Mouse (Mus musculus) liver, embryonic 14.5 days (tissue): ENCODE results near the gene Olfr201. TPM values are rescaled to one million over a fixed set of nuclear protein-coding genes. Genes with fewer than 3 reads are reported as not detected.
"Not testable (repeated sequence)": the region's sequence is repeated elsewhere in the genome, so short reads cannot be mapped to it uniquely, and the experiment has no call there.

ENCODE experiments used
- ATAC-seq: fragments of 200-750 bp; cut with Nextera tagmentation; 2 replicates; pipeline ENCODE4 v1.8.0; 2017; ENCODE audit warnings: moderate number of reproducible peaks, mild to moderate bottlenecking, moderate library complexity; ENCODE audit not compliant: insufficient read depth
- DNase-seq, 3 experiments: peaks; one replicate each; pipeline ENCODE4 v3.0.0-alpha.2; 2012 to 2013; ENCODE audit warnings: low read depth in 3 of 3, low spot score in 3 of 3
- H3K27ac ChIP-seq: fragments of 300-500 bp; sonication (generic); 2 replicates; pipeline ENCODE4 v1.5.1; 2014; ENCODE audit warnings: moderate library complexity, mild to moderate bottlenecking, control low read depth, inconsistent platforms
- H3K27me3 ChIP-seq: fragments of 300-500 bp; sonication (generic); 2 replicates; pipeline ENCODE4 v1.6.1; 2014; ENCODE audit warnings: mild to moderate bottlenecking, low read length, moderate library complexity; ENCODE audit not compliant: control insufficient read depth, insufficient read depth
- H3K36me3 ChIP-seq: fragments of 300-500 bp; sonication (generic); replicated peaks from 2 replicates; pipeline ENCODE4 v1.6.1; 2014; ENCODE audit warnings: low read depth; ENCODE audit not compliant: control insufficient read depth, insufficient read depth
- H3K4me1 ChIP-seq, 2 experiments: fragments of 200-500 bp in 1 of 2; fragments of 300-500 bp in 1 of 2; sonication (generic) in 1 of 2; replicated peaks; 2 replicates each; pipeline ENCODE4 v1.6.1; 2012 to 2014; ENCODE audit warnings: antibody characterized with exemption in 1 of 2, inconsistent platforms in 1 of 2, low read length in 1 of 2; ENCODE audit not compliant: control insufficient read depth in 2 of 2, insufficient read depth in 2 of 2
- H3K4me2 ChIP-seq: fragments of 300-500 bp; sonication (generic); 2 replicates; pipeline ENCODE4 v1.6.1; 2014; ENCODE audit warnings: low read depth, mild to moderate bottlenecking, control low read depth, moderate library complexity
- H3K4me3 ChIP-seq, 2 experiments: fragments of 200-500 bp in 1 of 2; fragments of 300-500 bp in 1 of 2; sonication (generic) in 1 of 2; 2 replicates each; pipeline ENCODE4 v1.5.1; 2012 to 2014; ENCODE audit warnings: low read depth in 2 of 2, low read length in 2 of 2, mild to moderate bottlenecking in 2 of 2, control low read depth in 1 of 2, inconsistent platforms in 1 of 2, moderate library complexity in 1 of 2; ENCODE audit not compliant: insufficient read depth in 1 of 2
- H3K9ac ChIP-seq: fragments of 300-500 bp; sonication (generic); replicated peaks from 2 replicates; pipeline ENCODE4 v1.6.1; 2014; ENCODE audit warnings: mild to moderate bottlenecking, control low read depth, moderate library complexity
- H3K9me3 ChIP-seq: fragments of 300-500 bp; sonication (generic); 2 replicates; pipeline ENCODE4 v1.6.1; 2016; ENCODE audit warnings: low read length, mixed read lengths; ENCODE audit not compliant: control insufficient read depth
- CTCF ChIP-seq: IDR thresholded peaks from 2 replicates; pipeline ENCODE4 v1.5.1; 2016; ENCODE audit warnings: antibody characterized with exemption, low read depth, control low read depth
- EP300 ChIP-seq: IDR thresholded peaks from 2 replicates; pipeline ENCODE4 v1.6.1; 2016; ENCODE audit warnings: antibody characterized with exemption, low read depth
- WGBS: fragments of 180-500 bp; shearing (Covaris S2); extraction: QIAGEN DNeasy Blood & Tissue Kit; methylation state at CpG from one replicate; pipeline ENCODE4 v1.1.7; 2014; ENCODE audit not compliant: insufficient replicate concordance; 5-methylcytosine and 5-hydroxymethylcytosine counted together
- polyA plus RNA-seq, 2 experiments: library from polyadenylated mRNA; depleted of rRNA in 1 of 2; stranded (reverse) in 1 of 2; unstranded in 1 of 2; fragments of >200 nt; fragmentation: Nextera tagmentation in 1 of 2; extraction: Ambion mirVana in 1 of 2; gene quantifications; 2 replicates each; pipeline versions ENCODE4 v1.2.1 to v1.2.3; 2012 to 2014

Olfr201 gene
- polyA plus RNA-seq (2012; rRNA removed) (0.13 and 0.21 TPM in 2 replicates), polyA plus RNA-seq (2014; fragmentation: Nextera tagmentation; extraction: Ambion mirVana) (0.08 and 0.15 TPM in 2 replicates)

- not testable (repeated sequence) for H3K4me2 ChIP-seq, H3K4me3 ChIP-seq, ATAC-seq, H3K36me3 ChIP-seq, DNase-seq, H3K9me3 ChIP-seq, H3K4me1 ChIP-seq, H3K27me3 ChIP-seq, H3K9ac ChIP-seq, H3K27ac ChIP-seq
- 60% methylated on average over 4 of the region's 4 CpGs for WGBS
Observed at GRCm38 (mm10) chr16:59272532-59272931, at the start of gene Olfr201. Olfr201 (minus strand) TSS chr16:59272632.

DNA sequence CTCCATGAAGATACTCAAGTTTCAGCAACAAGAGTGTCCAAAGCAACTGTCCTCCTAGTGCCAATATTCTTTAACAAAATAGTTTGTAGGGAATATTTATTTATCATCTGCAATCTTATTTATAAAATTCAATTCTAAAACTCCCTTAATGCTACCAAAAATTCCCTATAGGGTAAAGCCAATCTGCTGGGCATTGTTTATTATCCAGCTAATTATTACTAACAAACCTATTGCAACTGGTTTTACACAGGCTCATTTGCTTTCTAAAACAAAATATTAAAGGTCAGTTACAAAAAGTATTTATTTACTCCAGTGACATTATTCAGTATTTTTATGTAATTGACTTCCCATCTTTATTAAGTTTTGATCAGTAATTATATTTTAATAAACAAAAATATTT lies 45.7 kb upstream of the Olfr201 start, which contains the start of gene Olfr204:
Olfr204 (minus strand) TSS at position 101 of the 400 bp plus-strand sequence.
- Histone ChIP-seq H3K9me3 (no peaks in the 10 kb centered on the region), H3K4me2 (no peak within 1 kb of the TSS), H3K4me3 (no peak within 1 kb of the TSS), H3K9ac (no peak within 1 kb of the TSS), H3K36me3 (no peaks in the 10 kb centered on the region), H3K27ac (no peak within 1 kb of the TSS), H3K4me1 (no peaks in the 10 kb centered on the region), H3K27me3 (no peaks in the 10 kb centered on the region)
- no peak for TF ChIP-seq EP300
- ATAC-seq: no peak
- DNase-seq: no peak

DNA sequence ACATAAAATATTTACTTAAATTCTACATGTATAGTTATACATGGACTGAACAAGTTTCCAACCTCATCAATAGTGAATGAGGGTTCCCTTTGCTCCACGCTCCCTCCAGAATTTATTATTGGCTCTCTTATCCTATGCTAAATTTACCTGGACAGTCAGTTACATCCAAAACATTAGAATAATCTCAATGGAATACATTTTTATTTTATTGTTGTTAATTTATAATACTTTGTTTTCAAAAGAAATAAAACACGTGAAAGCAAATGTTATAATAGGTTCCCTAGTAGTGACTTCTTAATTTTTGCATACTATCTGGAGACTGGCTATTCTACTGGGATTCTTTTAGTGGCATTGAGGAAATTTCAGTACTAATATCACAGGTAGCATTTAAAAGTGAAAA lies 26.1 kb upstream of the Olfr201 start, which contains the start of gene Olfr203:
Olfr203 (plus strand) TSS at position 301 of the 400 bp plus-strand sequence.
- TF ChIP-seq EP300: no peak
- no peak for TF ChIP-seq CTCF
- Histone ChIP-seq H3K9ac (no peak within 1 kb of the TSS), H3K4me2 (no peak within 1 kb of the TSS), H3K4me3 (no peak within 1 kb of the TSS), H3K4me1 (no peaks in the 10 kb centered on the region), H3K9me3 (no peaks in the 10 kb centered on the region), H3K27me3 (no peaks in the 10 kb centered on the region), H3K27ac (no peak within 1 kb of the TSS), H3K36me3 (no peaks in the 10 kb centered on the region)
- 63% methylated on average over 2 of the region's 2 CpGs for WGBS
- no peak for DNase-seq
- ATAC-seq: no peak

DNA sequence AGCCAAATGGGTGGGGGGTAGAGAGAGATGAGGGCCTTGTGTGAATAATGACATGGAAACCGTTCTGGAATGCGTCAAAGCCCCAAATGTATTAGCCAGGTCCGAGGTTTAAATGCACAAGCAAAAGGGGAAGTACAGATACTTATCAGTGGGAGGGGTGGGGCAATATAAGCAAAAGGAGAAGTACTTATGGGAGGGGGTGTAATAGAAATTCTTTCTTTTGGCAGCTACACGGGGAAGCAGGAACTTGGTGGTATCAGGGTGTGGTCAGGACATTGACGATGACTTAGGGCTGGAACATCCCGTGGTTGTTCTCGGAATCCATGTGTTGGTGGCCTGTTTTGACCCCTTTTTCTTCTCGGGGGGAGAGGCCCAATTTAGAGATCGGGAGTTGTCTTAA lies 15.1 kb upstream of the Olfr201 start:
- H3K36me3 ChIP-seq, H3K4me3 ChIP-seq, H3K9me3 ChIP-seq, H3K4me1 ChIP-seq, H3K4me2 ChIP-seq, H3K9ac ChIP-seq, H3K27me3 ChIP-seq, DNase-seq, ATAC-seq, H3K27ac ChIP-seq: not testable (repeated sequence)
- WGBS: 44% methylated on average over 9 of the region's 9 CpGs

DNA sequence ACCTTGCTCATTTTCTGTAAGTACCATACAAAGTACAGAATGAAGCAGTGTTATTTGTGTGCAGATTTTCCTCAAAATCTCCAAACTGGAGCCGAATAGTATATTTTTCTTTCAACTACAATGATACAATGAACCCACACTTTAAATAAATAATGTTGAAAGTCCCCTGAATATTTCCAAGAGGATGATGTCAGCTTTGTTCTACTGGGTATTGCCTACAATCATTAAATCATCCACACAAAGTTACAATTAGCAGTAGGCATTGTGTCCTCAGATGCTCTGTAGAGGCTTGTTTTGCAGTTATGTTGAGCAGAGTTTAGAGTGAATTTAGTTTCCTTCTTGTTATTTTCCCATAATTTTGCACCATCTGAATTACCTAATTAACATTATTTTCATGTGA lies 14.3 kb upstream of the Olfr201 start, which contains the start of gene Olfr202:
Olfr202 (minus strand) TSS at position 101 of the 400 bp plus-strand sequence.
- no peaks in the 10 kb centered on the region for H3K4me1 ChIP-seq
- no peaks in the 10 kb centered on the region for H3K36me3 ChIP-seq
- DNase-seq: no peak
- 50% methylated on average over 1 of the region's 1 CpGs for WGBS
- no peaks in the 10 kb centered on the region for H3K9me3 ChIP-seq
- TF ChIP-seq EP300: no peak
- no peak for TF ChIP-seq CTCF
- no peak within 1 kb of the TSS for H3K9ac ChIP-seq
- no peak for ATAC-seq
- no peak within 1 kb of the TSS for H3K4me2 ChIP-seq
- no peaks in the 10 kb centered on the region for H3K27me3 ChIP-seq
- H3K4me3 ChIP-seq: no peak within 1 kb of the TSS
- no peak within 1 kb of the TSS for H3K27ac ChIP-seq

DNA sequence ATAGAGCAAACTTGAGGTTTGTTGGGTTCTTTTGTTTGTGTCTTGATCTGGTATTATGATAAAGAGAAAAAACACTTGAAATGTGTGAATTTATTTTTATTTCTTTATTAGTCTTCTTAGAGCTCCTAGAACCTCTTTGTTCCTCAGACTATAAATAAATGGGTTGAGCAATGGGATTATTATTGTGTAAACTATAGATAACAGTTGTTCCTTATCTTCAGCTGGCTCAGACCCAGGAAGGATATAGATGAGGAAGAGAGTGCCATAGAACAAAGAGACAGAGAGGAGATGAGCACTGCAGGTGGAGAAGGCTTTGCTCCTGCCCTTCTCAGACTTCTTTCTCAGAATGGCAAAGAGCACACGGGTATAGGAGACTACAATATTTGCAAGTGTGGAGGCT lies 11.0 kb upstream of the Olfr201 start:
- no peak overlapping the region for H3K4me2 ChIP-seq
- TF ChIP-seq CTCF (no peak), EP300 (no peak)

More for the DNA sequence above, 11.0 kb upstream of the Olfr201 start:
- Histone ChIP-seq H3K27me3 (no peaks in the 10 kb centered on the region), H3K9ac (no peak overlapping the region), H3K27ac (no peak overlapping the region), H3K9me3 (no peaks in the 10 kb centered on the region), H3K4me1 (no peaks in the 10 kb centered on the region), H3K4me3 (no peak overlapping the region), H3K36me3 (no peaks in the 10 kb centered on the region)
- DNase-seq: no peak
- ATAC-seq: no peak
- WGBS: 52% methylated on average over 1 of the region's 1 CpGs
